Mouse (Mus musculus) hindbrain, embryonic 10.5 days (tissue): ENCODE measurements at regions not wholly inside any gene's neighbourhood (a gene's known extent, or its start where the extent isn't known, plus 50 kb on each side); places are given as distances from the start of the nearest gene placed in this dataset.

Experiments used
- DNase-seq: peaks from one replicate; pipeline ENCODE4 v3.0.0-alpha.2; 2017; ENCODE audit warnings: low spot score
- H3K27ac ChIP-seq: fragments of 300-500 bp; sonication (generic); 2 replicates; pipeline ENCODE4 v1.5.1; 2016; ENCODE audit warnings: mild to moderate bottlenecking, moderate library complexity
- H3K27me3 ChIP-seq: fragments of 300-500 bp; sonication (generic); 2 replicates; pipeline ENCODE4 v1.6.1; 2016; ENCODE audit warnings: mild to moderate bottlenecking; ENCODE audit not compliant: poor library complexity, insufficient read depth, severe bottlenecking
- H3K36me3 ChIP-seq: fragments of 300-500 bp; sonication (generic); 2 replicates; pipeline ENCODE4 v1.6.1; 2016; ENCODE audit warnings: mild to moderate bottlenecking, moderate library complexity
- H3K4me1 ChIP-seq: fragments of 300-500 bp; sonication (generic); replicated peaks from 2 replicates; pipeline ENCODE4 v1.6.1; 2016; ENCODE audit warnings: mild to moderate bottlenecking
- H3K4me3 ChIP-seq: fragments of 300-500 bp; sonication (generic); 2 replicates; pipeline ENCODE4 v1.5.1; 2016; ENCODE audit warnings: mild to moderate bottlenecking, moderate library complexity
- H3K9me3 ChIP-seq: fragments of 300-500 bp; sonication (generic); 2 replicates; pipeline ENCODE4 v1.6.1; 2016; ENCODE audit warnings: mild to moderate bottlenecking, moderate library complexity
- WGBS: fragments of 180-500 bp; shearing (Covaris S2); methylation state at CpG from one replicate; pipeline ENCODE4 v1.1.7; 2016; 5-methylcytosine and 5-hydroxymethylcytosine counted together

DNA sequence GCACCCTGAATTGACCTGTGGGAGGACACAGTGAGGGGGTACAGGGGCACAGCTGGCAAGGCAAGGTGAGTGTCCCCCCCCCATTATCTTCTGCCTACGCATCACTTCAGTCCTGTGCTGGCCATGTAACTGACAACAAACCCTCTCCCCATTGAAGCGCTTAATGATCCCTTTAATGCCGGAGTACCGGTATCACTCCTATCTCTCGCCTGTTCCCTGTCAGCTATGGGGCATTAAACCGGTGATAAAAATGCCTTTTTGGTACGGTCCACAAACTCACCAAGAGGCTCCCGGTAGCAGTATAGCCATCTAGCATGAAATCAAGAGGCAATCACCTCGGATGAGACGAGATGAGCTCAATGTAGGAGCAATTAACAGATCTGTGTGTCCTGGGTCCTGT is 62.8 kb upstream of the Fstl4 start:
- H3K36me3 ChIP-seq, result no peaks in the 10 kb centered on the region
- no peaks in the 10 kb centered on the region for H3K9me3 ChIP-seq
- no peaks in the 10 kb centered on the region for H3K4me1 ChIP-seq
- no peak overlapping the region for H3K4me3 ChIP-seq
- DNase-seq, result no peak
- no peak overlapping the region for H3K27ac ChIP-seq
- H3K27me3 ChIP-seq, result no peaks in the 10 kb centered on the region
- 91% methylated on average over 10 of the region's 10 CpGs for WGBS

DNA sequence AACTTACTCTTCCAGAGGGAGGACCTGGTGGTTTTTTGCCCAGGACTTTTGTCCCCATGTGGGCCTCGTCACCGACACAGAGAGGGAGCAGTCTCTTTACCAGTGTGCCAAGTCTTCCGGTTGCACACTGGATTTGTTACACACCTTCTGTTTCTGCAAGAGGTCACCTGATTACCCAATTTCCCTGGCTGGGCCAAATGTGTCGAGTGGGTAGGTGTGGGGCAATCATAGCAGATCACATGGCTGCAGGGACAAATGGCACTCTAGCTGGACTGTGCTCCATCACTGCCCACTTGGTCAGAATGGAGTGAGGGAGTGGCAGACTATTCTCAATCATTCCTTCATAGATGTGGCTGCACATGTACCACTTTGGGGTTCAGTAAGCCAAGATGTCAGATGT is 61.0 kb upstream of the Fstl4 start:
- no peaks in the 10 kb centered on the region for H3K27me3 ChIP-seq
- H3K36me3 ChIP-seq, result no peaks in the 10 kb centered on the region
- no peaks in the 10 kb centered on the region for H3K9me3 ChIP-seq
- H3K27ac ChIP-seq, result no peak overlapping the region
- WGBS, result 89% methylated on average over 4 of the region's 4 CpGs
- no peak overlapping the region for H3K4me3 ChIP-seq
- no peaks in the 10 kb centered on the region for H3K4me1 ChIP-seq
- no peak for DNase-seq
